Mouse (Mus musculus) CD4-positive helper T cell, adult 2 months (primary cell): ENCODE data around the gene Slc4a10.
A peak's percentile ranks its signal among the peaks of the same experiment; 100 is the strongest.

Source experiments
- DNase-seq: peaks from one replicate; pipeline ENCODE4 v3.0.0-alpha.2; 2012; ENCODE audit warnings: low read depth, missing footprints, low spot score

Slc4a10 gene

GRCm38 (mm10) chr2:62278779-62279178, 232.5 kb downstream of the Slc4a10 start:
- DNase-seq = no peak

GRCm38 (mm10) chr2:62279777-62280176, 233.5 kb downstream of the Slc4a10 start:
- DNase-seq = no peak

- DNase-seq = no peak
Measured at GRCm38 (mm10) chr2:62285026-62285425, 238.8 kb downstream of the Slc4a10 start.

GRCm38 (mm10) chr2:62285847-62286246, 239.6 kb downstream of the Slc4a10 start:
- DNase-seq = no peak

- no peak for DNase-seq
Measured at GRCm38 (mm10) chr2:62287532-62287931, 241.3 kb downstream of the Slc4a10 start.

GRCm38 (mm10) chr2:62293846-62294245, 247.6 kb downstream of the Slc4a10 start:
- peak; percentile 44 for DNase-seq

GRCm38 (mm10) chr2:62301716-62302115, 255.5 kb downstream of the Slc4a10 start:
- DNase-seq = no peak

- DNase-seq = no peak
Measured at GRCm38 (mm10) chr2:62306978-62307377, 260.7 kb downstream of the Slc4a10 start.

GRCm38 (mm10) chr2:62307477-62307876, 261.2 kb downstream of the Slc4a10 start:
- no peak for DNase-seq

- DNase-seq = no peak
Measured at GRCm38 (mm10) chr2:62316930-62317329, 270.7 kb downstream of the Slc4a10 start.

GRCm38 (mm10) chr2:62319489-62319888, 273.2 kb downstream of the Slc4a10 start:
- DNase-seq = no peak

- no peak for DNase-seq
Measured at GRCm38 (mm10) chr2:62323078-62323637, 276.9 kb downstream of the Slc4a10 start.

- no peak for DNase-seq
Measured at GRCm38 (mm10) chr2:62325388-62325787, 279.1 kb downstream of the Slc4a10 start.

GRCm38 (mm10) chr2:62331913-62332312, 285.7 kb downstream of the Slc4a10 start:
- peak; percentile 35 for DNase-seq

GRCm38 (mm10) chr2:62332465-62332864, 286.2 kb downstream of the Slc4a10 start:
- no peak for DNase-seq

- no peak for DNase-seq
Measured at GRCm38 (mm10) chr2:62334397-62335243, 288.4 kb downstream of the Slc4a10 start.

- DNase-seq = no peak
Measured at GRCm38 (mm10) chr2:62337086-62337485, 290.8 kb downstream of the Slc4a10 start.

GRCm38 (mm10) chr2:62339222-62339944, 293.1 kb downstream of the Slc4a10 start:
- no peak for DNase-seq

- DNase-seq = no peak
Measured at GRCm38 (mm10) chr2:62341061-62341733, 294.9 kb downstream of the Slc4a10 start.

- DNase-seq = no peak
Measured at GRCm38 (mm10) chr2:62341734-62342128, 295.5 kb downstream of the Slc4a10 start.

GRCm38 (mm10) chr2:62344367-62344766, 298.1 kb downstream of the Slc4a10 start:
- DNase-seq = no peak

- peak; percentile 16 for DNase-seq
Measured at GRCm38 (mm10) chr2:62346771-62347170, 300.5 kb downstream of the Slc4a10 start.
